Mouse (Mus musculus): Measurements from ENCODE around the gene Rela.

GRCm38 (mm10) chr19:5614953-5615352 lies 22.3 kb upstream of the Rela start:
- TF ChIP-seq CTCF (conservative IDR thresholded peaks at IDR 0.05 in 1 of 2, IDR thresholded peaks at IDR 0.05 in 1 of 2; ENCODE audit: low read depth in 2 of 2, low read length in 2 of 2) (no peak), CHD1 (IDR thresholded peaks at IDR 0.05; ENCODE audit: low read depth, low read length) (no peak), ZKSCAN1 (IDR thresholded peaks at IDR 0.05; ENCODE audit: borderline replicate concordance, low read depth, low read length) (no peak), CHD2 (IDR thresholded peaks at IDR 0.05; ENCODE audit: low read length) (no peak), ZC3H11A (IDR thresholded peaks at IDR 0.05; ENCODE audit: low read depth, low read length) (no peak), E2F4 (IDR thresholded peaks at IDR 0.05; ENCODE audit: insufficient replicate concordance, low read depth, low read length) (no peak), MAFK (IDR thresholded peaks at IDR 0.05; ENCODE audit: insufficient replicate concordance, low read length) (no peak), POLR2A (IDR thresholded peaks at IDR 0.05; ENCODE audit: low read depth, low read length) (no peak), MYC (IDR thresholded peaks at IDR 0.05; ENCODE audit: low read depth, low read length) (no peak), MXI1 (IDR thresholded peaks at IDR 0.05; ENCODE audit: low read depth, low read length) (no peak), POLR2AphosphoS2 (IDR thresholded peaks at IDR 0.05; ENCODE audit: low read depth, low read length) (no peak), EP300 (IDR thresholded peaks at IDR 0.05; ENCODE audit: low read length) (no peak), SMC3 (IDR thresholded peaks at IDR 0.05; ENCODE audit: low read depth, low read length) (no peak), NRF1 (IDR thresholded peaks at IDR 0.05; ENCODE audit: low read depth, low read length) (no peak)

Data from CH12.LX (cell line).